Mouse (Mus musculus) effector memory CD4-positive, alpha-beta T cell, adult 5 months (primary cell): ENCODE measurements around the gene Samd8. TPM values are rescaled to one million over a fixed set of nuclear protein-coding genes. Genes with fewer than 3 reads are reported as not detected.

Experiments used
- polyA plus RNA-seq: library from polyadenylated mRNA; unstranded; fragments of 100-300 nt; shearing (Covaris generic); gene quantifications from one replicate; pipeline ENCODE4 v1.2.1, GENCODE M21; 2017

The Samd8 gene
- 36.5 TPM for polyA plus RNA-seq

DNA sequence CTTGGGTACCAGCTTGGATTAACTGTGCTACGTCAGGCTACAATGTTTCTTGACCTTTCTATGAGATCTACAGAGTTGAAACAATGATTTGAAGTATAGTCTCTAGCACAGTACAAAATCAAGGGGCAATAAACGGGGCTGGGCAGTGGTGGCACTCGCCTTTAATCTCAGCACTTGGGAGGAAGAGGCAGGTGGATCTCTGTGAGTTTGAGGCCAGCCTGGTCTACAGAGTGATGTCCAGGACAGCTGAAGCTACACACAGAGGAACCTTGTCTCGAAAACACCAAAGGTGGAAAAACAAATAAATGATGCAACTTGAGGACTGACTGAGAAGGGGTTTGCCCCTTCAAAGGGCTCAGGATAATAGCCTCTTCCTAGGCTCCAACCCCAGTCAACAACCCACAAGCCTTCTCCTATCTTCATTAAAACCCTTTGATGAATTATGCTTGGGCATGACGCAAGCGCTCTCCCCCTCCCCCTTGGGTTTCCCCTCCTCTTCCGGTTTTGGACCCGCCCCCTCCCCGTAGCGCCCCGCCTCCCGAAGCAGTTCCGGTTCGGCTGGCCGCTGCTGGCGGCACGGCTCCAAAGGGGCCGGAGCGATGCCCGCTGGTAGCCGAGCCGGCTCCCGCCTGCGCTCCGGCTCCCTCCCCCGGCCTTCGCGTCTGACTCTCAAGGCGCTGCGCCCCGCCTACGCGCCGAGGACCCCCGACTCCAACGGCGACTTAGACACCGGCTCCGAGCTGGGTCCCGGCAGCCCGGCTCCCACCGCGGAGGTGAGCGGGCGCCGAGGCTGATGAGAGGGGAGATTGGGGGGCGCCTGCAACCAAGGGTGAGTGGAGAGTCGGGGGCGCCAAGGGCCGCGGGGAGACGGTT lies at the start of gene Samd8:
Samd8 (plus strand) TSS at position 524 of the 873 bp plus-strand sequence.

GRCm38 (mm10) chr14:21714486-21714885 lies 35.8 kb upstream of the Samd8 start, which contains the start of gene Dupd1:
Dupd1 (minus strand) TSS chr14:21714576.

GRCm38 (mm10) chr14:21750881-21751542 lies 681 bp downstream of the Samd8 start, which contains the start of gene Dusp13:
Dusp13 (minus strand) TSS chr14:21751181.

DNA sequence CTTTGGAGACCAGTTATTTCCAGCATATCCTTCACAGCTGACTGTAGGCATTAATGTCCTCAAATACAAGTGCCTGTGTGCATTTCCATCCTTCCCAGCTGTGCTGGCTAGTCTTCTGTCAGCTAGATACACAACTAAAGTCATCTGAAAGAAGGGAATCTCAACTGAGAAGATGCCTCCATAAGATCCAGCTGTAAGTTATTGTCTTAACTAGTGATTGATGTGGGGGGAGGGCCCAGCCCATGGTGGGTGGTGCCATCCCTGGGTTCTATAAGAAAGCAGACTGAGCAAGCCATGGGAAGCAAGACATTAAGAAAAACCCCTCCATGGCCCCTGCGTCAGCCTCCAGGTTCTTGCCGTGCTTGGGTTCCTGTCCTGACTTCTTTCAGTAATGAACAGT lies 74.6 kb downstream of the Samd8 start, which contains the start of gene Vdac2:
Vdac2 (plus strand) TSS at position 301 of the 400 bp plus-strand sequence.

Other genes with a start within 250 kb of the Samd8 start
- gene Dupd1, start 36.0 kb upstream of the Samd8 start, polyA plus RNA-seq = not detected
- 0.61 TPM for gene Dusp13, start 650 bp downstream of the Samd8 start, polyA plus RNA-seq
- 117 TPM for gene Vdac2, start 74.7 kb downstream of the Samd8 start, polyA plus RNA-seq
- 13.7 TPM for gene Comtd1, start 98.4 kb downstream of the Samd8 start, polyA plus RNA-seq
- 0.09 TPM for gene Zfp503, start 239.1 kb downstream of the Samd8 start, polyA plus RNA-seq